Mouse (Mus musculus) intestine, embryonic 14.5 days (tissue): ENCODE results near the gene Amt. TPM values are rescaled to one million over a fixed set of nuclear protein-coding genes. Genes with fewer than 3 reads are reported as not detected.
A peak's percentile ranks its signal among the peaks of the same experiment; 100 is the strongest.

ENCODE experiments used
- ATAC-seq: fragments of 200-750 bp; cut with Nextera tagmentation; replicated peaks from 2 replicates; pipeline ENCODE4 v1.8.0; 2017; ENCODE audit warnings: low read depth, moderate number of reproducible peaks, moderate TSS enrichment, moderate library complexity; ENCODE audit not compliant: low FRiP score, low TSS enrichment
- DNase-seq: peaks from one replicate; pipeline ENCODE4 v3.0.0-alpha.2; 2018; ENCODE audit warnings: low spot score
- H3K27ac ChIP-seq: fragments of 300-500 bp; sonication (generic); 2 replicates; pipeline ENCODE4 v1.5.1; 2014; ENCODE audit warnings: low read depth, mild to moderate bottlenecking, control low read depth
- H3K27me3 ChIP-seq: fragments of 300-500 bp; sonication (generic); replicated peaks from 2 replicates; pipeline ENCODE4 v1.6.1; 2014; ENCODE audit warnings: low read length, control low read depth; ENCODE audit not compliant: control insufficient read depth, insufficient read depth
- H3K36me3 ChIP-seq: fragments of 300-500 bp; sonication (generic); 2 replicates; pipeline ENCODE4 v1.6.1; 2014; ENCODE audit warnings: low read length, control low read depth; ENCODE audit not compliant: control insufficient read depth, insufficient read depth
- H3K4me1 ChIP-seq: fragments of 300-500 bp; sonication (generic); replicated peaks from 2 replicates; pipeline ENCODE4 v1.6.1; 2014; ENCODE audit warnings: low read length, control low read depth, mixed read lengths; ENCODE audit not compliant: control insufficient read depth, insufficient read depth
- H3K4me2 ChIP-seq: fragments of 300-500 bp; sonication (generic); 2 replicates; pipeline ENCODE4 v1.6.1; 2014; ENCODE audit warnings: low read length
- H3K4me3 ChIP-seq: fragments of 300-500 bp; sonication (generic); 2 replicates; pipeline ENCODE4 v1.5.1; 2014; ENCODE audit warnings: low read depth, low read length, control low read depth, mixed read lengths
- H3K9ac ChIP-seq: fragments of 300-500 bp; sonication (generic); 2 replicates; pipeline ENCODE4 v1.6.1; 2014; ENCODE audit warnings: mild to moderate bottlenecking, low read length
- H3K9me3 ChIP-seq: fragments of 300-500 bp; sonication (generic); 2 replicates; pipeline ENCODE4 v1.6.1; 2016; ENCODE audit warnings: low read length, control low read depth; ENCODE audit not compliant: control insufficient read depth
- whole genome bisulfite sequencing: fragments of 180-500 bp; shearing (Covaris S2); extraction: QIAGEN DNeasy Blood & Tissue Kit; methylation state at CpG from one replicate; pipeline ENCODE4 v1.1.7; 2014; 5-methylcytosine and 5-hydroxymethylcytosine counted together
- polyA plus RNA-seq: library from polyadenylated mRNA; unstranded; fragments of >200 nt; fragmentation: Nextera tagmentation; extraction: Ambion mirVana; gene quantifications from 2 replicates; pipeline ENCODE4 v1.2.1, GENCODE M21; 2014

Amt gene
- polyA plus RNA-seq, 1 experiment from 2014 or later, result 23.0 TPM

- H3K4me2 ChIP-seq, result peak within 1 kb of the TSS; percentile 88
- peaks cover 19% of the 10 kb centered on the region; the same call in 1 of the 2 replicates for H3K4me1 ChIP-seq
- no peaks in the 10 kb centered on the region for H3K27me3 ChIP-seq
- under 1% methylated on average over 49 of the region's 49 CpGs for WGBS
- peak within 1 kb of the TSS; percentile 93 for H3K9ac ChIP-seq
- H3K36me3 ChIP-seq, result peaks cover 32% of the 10 kb centered on the region
- DNase-seq, result peak; percentile 93
- ATAC-seq, result peak; percentile 95
- H3K9me3 ChIP-seq, result no peaks in the 10 kb centered on the region
- H3K27ac ChIP-seq, result peak within 1 kb of the TSS; percentile 96
- peak within 1 kb of the TSS; percentile 89 for H3K4me3 ChIP-seq
Measured at GRCm38 (mm10) chr9:108338886-108339781, 42.5 kb downstream of the Amt start, which contains the start of gene Gpx1. Gene Gpx1, plus strand, starts transcription at chr9:108338903.

GRCm38 (mm10) chr9:108339886-108340257, 43.2 kb downstream of the Amt start:
- peak overlapping the region; percentile 93 for H3K9ac ChIP-seq
- H3K4me1 ChIP-seq, result peaks cover 19% of the 10 kb centered on the region; the same call in 1 of the 2 replicates
- peak overlapping the region; percentile 96 for H3K27ac ChIP-seq
- DNase-seq (peak; percentile 64), ATAC-seq (no peak)
- H3K27me3 ChIP-seq, result no peaks in the 10 kb centered on the region
- H3K4me3 ChIP-seq, result peak overlapping the region; percentile 89
- peaks cover 24% of the 10 kb centered on the region for H3K36me3 ChIP-seq
- no peaks in the 10 kb centered on the region for H3K9me3 ChIP-seq
- 9% methylated on average over 20 of the region's 20 CpGs for WGBS
- H3K4me2 ChIP-seq, result peak overlapping the region; percentile 88

- Histone ChIP-seq H3K4me2 (peak overlapping the region; percentile 88), H3K27me3 (no peaks in the 10 kb centered on the region), H3K36me3 (peaks cover 18% of the 10 kb centered on the region), H3K4me1 (peaks cover 19% of the 10 kb centered on the region; the same call in 1 of the 2 replicates), H3K27ac (peak overlapping the region; percentile 96; the same call in 1 of the 2 replicates), H3K9ac (peak overlapping the region; percentile 93), H3K4me3 (peak overlapping the region; percentile 89), H3K9me3 (no peaks in the 10 kb centered on the region)
- WGBS, result 57% methylated on average over 10 of the region's 10 CpGs
- DNase-seq, result peak; percentile 51
- no peak for ATAC-seq
Measured at GRCm38 (mm10) chr9:108340258-108341138, 43.8 kb downstream of the Amt start.

DNA sequence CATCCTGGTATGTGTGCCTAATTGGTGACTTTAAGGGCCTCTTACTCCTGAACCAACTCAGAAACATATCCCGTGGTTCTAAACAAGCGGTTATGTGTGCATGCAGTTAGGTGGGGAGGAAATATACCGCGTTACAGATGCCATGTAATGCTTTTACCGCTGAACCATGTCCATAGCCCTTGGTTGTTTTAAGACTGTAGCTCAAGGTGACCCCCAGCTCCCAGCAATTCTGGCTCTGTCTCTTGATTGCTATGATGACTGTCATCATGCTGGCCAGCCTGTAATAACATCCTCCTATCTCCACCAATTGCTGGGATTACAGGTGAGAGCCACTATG, 44.5 kb downstream of the Amt start:
- DNase-seq (no peak), ATAC-seq (no peak)
- H3K4me1 ChIP-seq, result peaks cover 19% of the 10 kb centered on the region; the same call in 1 of the 2 replicates
- peaks cover 12% of the 10 kb centered on the region for H3K36me3 ChIP-seq
- no peaks in the 10 kb centered on the region for H3K27me3 ChIP-seq
- H3K4me3 ChIP-seq, result no peak overlapping the region
- no peak overlapping the region for H3K9ac ChIP-seq
- 92% methylated on average over 5 of the region's 5 CpGs for WGBS
- H3K9me3 ChIP-seq, result no peaks in the 10 kb centered on the region
- peak overlapping the region; percentile 70; the same call in 1 of the 2 replicates for H3K27ac ChIP-seq
- peak overlapping the region; percentile 88 for H3K4me2 ChIP-seq

- Histone ChIP-seq H3K9ac (no peak overlapping the region), H3K27ac (peak overlapping the region; percentile 70), H3K27me3 (no peaks in the 10 kb centered on the region), H3K36me3 (peaks cover 10% of the 10 kb centered on the region; the same call in 1 of the 2 replicates), H3K4me1 (peaks cover 19% of the 10 kb centered on the region; the same call in 1 of the 2 replicates), H3K4me3 (no peak overlapping the region), H3K4me2 (no peak overlapping the region; the same call in 1 of the 2 replicates), H3K9me3 (no peaks in the 10 kb centered on the region)
- ATAC-seq (no peak), DNase-seq (no peak)
Measured at GRCm38 (mm10) chr9:108341801-108342200, 45.1 kb downstream of the Amt start.

GRCm38 (mm10) chr9:108342301-108342831, 45.7 kb downstream of the Amt start:
- ATAC-seq (no peak), DNase-seq (no peak)
- peaks cover 10% of the 10 kb centered on the region; the same call in 1 of the 2 replicates for H3K36me3 ChIP-seq
- H3K4me3 ChIP-seq, result no peak overlapping the region
- WGBS, result 19% methylated on average over 5 of the region's 5 CpGs
- H3K4me1 ChIP-seq, result peaks cover 19% of the 10 kb centered on the region; the same call in 1 of the 2 replicates
- peak overlapping the region; percentile 70 for H3K27ac ChIP-seq
- no peaks in the 10 kb centered on the region for H3K9me3 ChIP-seq
- no peaks in the 10 kb centered on the region for H3K27me3 ChIP-seq
- no peak overlapping the region for H3K9ac ChIP-seq
- peak overlapping the region; percentile 8; the same call in 1 of the 2 replicates for H3K4me2 ChIP-seq

GRCm38 (mm10) chr9:108343331-108343730, 46.7 kb downstream of the Amt start:
- DNase-seq (no peak), ATAC-seq (no peak)
- Histone ChIP-seq H3K27me3 (no peaks in the 10 kb centered on the region), H3K4me1 (peaks cover 19% of the 10 kb centered on the region; the same call in 1 of the 2 replicates), H3K9ac (no peak overlapping the region), H3K27ac (peak overlapping the region; percentile 70), H3K4me3 (no peak overlapping the region), H3K9me3 (no peaks in the 10 kb centered on the region), H3K36me3 (peaks cover 2% of the 10 kb centered on the region; the same call in 1 of the 2 replicates), H3K4me2 (no peak overlapping the region)
- WGBS, result 71% methylated on average over 3 of the region's 3 CpGs

GRCm38 (mm10) chr9:108343835-108344234, 47.2 kb downstream of the Amt start:
- Histone ChIP-seq H3K4me2 (no peak overlapping the region), H3K27ac (peak overlapping the region; percentile 70; the same call in 1 of the 2 replicates), H3K9ac (no peak overlapping the region)

More at GRCm38 (mm10) chr9:108343835-108344234, 47.2 kb downstream of the Amt start:
- no peak for ATAC-seq
- Histone ChIP-seq H3K9me3 (no peaks in the 10 kb centered on the region), H3K36me3 (no peaks in the 10 kb centered on the region), H3K27me3 (no peaks in the 10 kb centered on the region), H3K4me1 (peaks cover 22% of the 10 kb centered on the region; the same call in 1 of the 2 replicates), H3K4me3 (no peak overlapping the region)
- DNase-seq, result no peak
- 91% methylated on average over 1 of the region's 1 CpGs for WGBS
